Mouse (Mus musculus) heart, adult 2 months (tissue): Measurements from ENCODE around the gene Vat1.

Experiments used
- CTCF ChIP-seq: fragments of 200-600 bp; IDR thresholded peaks from 2 replicates; pipeline ENCODE4 v1.8.1; 2022; ENCODE audit warnings: antibody characterized with exemption, mild to moderate bottlenecking, moderate library complexity
- EP300 ChIP-seq: fragments of 200-500 bp; IDR thresholded peaks from 2 replicates; pipeline ENCODE4 v1.6.1; 2011; ENCODE audit warnings: low read depth, low read length, control low read depth; ENCODE audit not compliant: insufficient read depth
- POLR2A ChIP-seq: fragments of 200-500 bp; IDR thresholded peaks from 2 replicates; pipeline ENCODE4 v1.6.1; 2011; ENCODE audit warnings: mild to moderate bottlenecking, low read depth, low read length, control low read depth; ENCODE audit not compliant: insufficient read depth

DNA sequence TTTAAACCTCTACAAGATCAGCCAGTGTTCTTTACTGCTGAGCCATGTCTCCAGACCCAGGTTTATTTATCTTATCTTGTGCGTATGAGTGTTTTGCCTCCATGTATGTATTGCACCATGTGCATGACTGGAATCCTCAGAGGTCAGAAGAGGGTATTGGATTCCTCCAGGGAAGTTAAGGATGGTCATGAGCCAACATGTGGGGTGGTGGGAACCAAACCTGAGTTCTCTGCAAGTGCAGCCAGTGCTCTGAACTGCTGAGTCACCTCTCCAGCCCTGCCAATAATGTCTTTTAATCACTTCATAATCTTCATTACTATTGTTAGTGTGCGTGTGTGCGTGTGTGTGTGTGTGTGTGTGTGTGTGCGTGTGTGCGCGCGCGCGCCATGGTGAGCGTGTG is 14.5 kb downstream of the Vat1 start:
- no peak for TF ChIP-seq EP300
- TF ChIP-seq POLR2A, result no peak
- no peak for TF ChIP-seq CTCF
